Mouse (Mus musculus) liver, adult 2 months (tissue): ENCODE measurements around the gene Peak1. TPM values are rescaled to one million over a fixed set of nuclear protein-coding genes. Genes with fewer than 3 reads are reported as not detected.
"Not testable (repeated sequence)": the region's sequence is repeated elsewhere in the genome, so short reads cannot be mapped to it uniquely, and the experiment has no call there.

Source experiments
- DNase-seq: peaks from one replicate; pipeline ENCODE4 v3.0.0-alpha.2; 2011; ENCODE audit warnings: low read depth, low spot score; ENCODE audit errors: extremely low read depth
- H3K27ac ChIP-seq: fragments of 200-500 bp; replicated peaks from 2 replicates; pipeline ENCODE4 v1.5.1; 2012; ENCODE audit warnings: low read depth, mild to moderate bottlenecking, control low read depth, inconsistent platforms, low read length; ENCODE audit not compliant: insufficient read depth
- H3K27me3 ChIP-seq: fragments of 200-500 bp; 2 replicates; pipeline ENCODE4 v1.6.1; 2012; ENCODE audit warnings: mild to moderate bottlenecking, moderate library complexity, low read length, inconsistent platforms; ENCODE audit not compliant: control insufficient read depth, insufficient read depth
- H3K36me3 ChIP-seq: fragments of 200-500 bp; 2 replicates; pipeline ENCODE4 v1.6.1; 2012; ENCODE audit warnings: low read length, inconsistent platforms; ENCODE audit not compliant: control insufficient read depth, insufficient read depth
- H3K4me1 ChIP-seq: fragments of 200-500 bp; 2 replicates; pipeline ENCODE4 v1.6.1; 2011; ENCODE audit warnings: low read length; ENCODE audit not compliant: control insufficient read depth, insufficient read depth
- H3K4me3 ChIP-seq: fragments of 200-500 bp; 2 replicates; pipeline ENCODE4 v1.5.1; 2011; ENCODE audit warnings: low read depth, mild to moderate bottlenecking, control low read depth, low read length, moderate library complexity; ENCODE audit not compliant: insufficient read depth
- H3K79me2 ChIP-seq: fragments of 200-500 bp; 2 replicates; pipeline ENCODE4 v1.6.1; 2012; ENCODE audit warnings: inconsistent platforms, mild to moderate bottlenecking, low read length, moderate library complexity; ENCODE audit not compliant: control insufficient read depth, insufficient read depth
- H3K9ac ChIP-seq: fragments of 200-500 bp; 2 replicates; pipeline ENCODE4 v1.6.1; 2012; ENCODE audit warnings: low read depth, mild to moderate bottlenecking, control low read depth, inconsistent platforms, low read length
- CTCF ChIP-seq: fragments of 200-500 bp; IDR thresholded peaks from 2 replicates; pipeline ENCODE4 v1.5.1; 2011; ENCODE audit warnings: low read depth, low read length, control low read depth
- POLR2A ChIP-seq: fragments of 200-500 bp; IDR thresholded peaks from 2 replicates; pipeline ENCODE4 v1.6.1; 2011; ENCODE audit warnings: low read length, control low read depth; ENCODE audit not compliant: insufficient read depth; ENCODE audit errors: extremely low read depth
- WGBS: fragments of 180-500 bp; shearing (Covaris S2); methylation state at CpG from one replicate; pipeline ENCODE4 v1.1.7; 2018; 5-methylcytosine and 5-hydroxymethylcytosine counted together
- polyA plus RNA-seq: library from polyadenylated mRNA; depleted of rRNA; stranded (reverse); fragments of >200 nt; gene quantifications from 2 replicates; pipeline ENCODE4 v1.2.3, GENCODE M21; 2012
- total RNA-seq: library from RNA; depleted of rRNA; stranded (reverse); fragments of >200 nt; gene quantifications from 2 replicates; pipeline ENCODE4 v1.2.3, GENCODE M21; 2014

The Peak1 gene
- total and polyA plus RNA-seq, 2 experiments, result 2.8 to 10.7 TPM

DNA sequence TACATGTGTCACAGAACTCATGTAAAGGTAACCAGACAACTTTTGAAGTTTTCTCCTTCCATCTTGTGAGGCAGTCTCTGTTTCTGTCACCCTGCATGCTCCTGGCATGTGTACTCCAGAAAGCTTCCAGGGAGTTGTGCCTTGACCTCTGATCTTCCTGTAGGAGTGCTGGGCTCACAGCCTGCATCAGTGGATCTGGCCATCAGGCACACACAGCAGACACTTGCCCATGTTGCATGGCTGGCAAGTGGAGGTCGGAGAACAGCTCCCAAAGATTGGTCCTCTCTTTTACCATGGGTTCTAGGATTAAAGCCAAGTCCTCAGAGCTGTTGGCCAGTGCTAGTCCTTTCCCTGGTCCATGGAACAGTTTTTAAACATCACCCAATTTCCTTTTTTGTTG, 44.7 kb upstream of the Peak1 start:
- H3K9ac ChIP-seq, result no peak overlapping the region
- peaks cover 7% of the 10 kb centered on the region for H3K4me1 ChIP-seq
- peak; percentile 63 for DNase-seq
- no peaks in the 10 kb centered on the region for H3K27me3 ChIP-seq
- H3K27ac ChIP-seq, result peak overlapping the region; percentile 40
- peaks cover 3% of the 10 kb centered on the region; the same call in 1 of the 2 replicates for H3K79me2 ChIP-seq
- WGBS, result 14% methylated on average over 1 of the region's 1 CpGs
- no peak overlapping the region for H3K4me3 ChIP-seq
- TF ChIP-seq POLR2A (no peak), CTCF (0 out of 2 replicates have a peak, but pooled peaks have one; percentile 10)
- H3K36me3 ChIP-seq, result no peaks in the 10 kb centered on the region

DNA sequence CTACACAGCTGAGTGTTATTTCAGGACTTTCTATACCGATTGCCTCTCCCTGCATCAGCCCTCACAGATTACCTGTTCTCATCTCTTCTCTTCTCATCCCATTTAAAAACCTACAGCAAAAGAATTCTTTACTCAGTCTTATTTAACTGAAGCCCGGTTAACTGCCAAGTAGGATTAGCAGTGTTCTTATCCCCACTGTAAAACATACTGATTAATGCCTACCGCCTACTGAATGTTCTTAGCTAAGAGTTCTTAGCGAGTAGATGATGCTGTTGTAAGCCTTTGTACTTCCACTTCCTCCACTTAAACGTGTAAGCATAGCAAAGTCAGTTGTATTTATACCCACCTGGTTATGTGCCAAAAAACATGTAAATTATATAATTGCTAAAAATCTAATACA, 43.1 kb upstream of the Peak1 start:
- H3K79me2 ChIP-seq, result peaks cover 6% of the 10 kb centered on the region; the same call in 1 of the 2 replicates
- no peaks in the 10 kb centered on the region for H3K36me3 ChIP-seq
- H3K4me1 ChIP-seq, result peaks cover 13% of the 10 kb centered on the region
- H3K4me3 ChIP-seq, result no peak overlapping the region
- H3K9ac ChIP-seq, result no peak overlapping the region
- H3K27me3 ChIP-seq, result no peaks in the 10 kb centered on the region
- WGBS, result 84% methylated on average over 5 of the region's 5 CpGs
- no peak for TF ChIP-seq POLR2A
- no peak for TF ChIP-seq CTCF
- no peak for DNase-seq
- no peak overlapping the region for H3K27ac ChIP-seq

- Histone ChIP-seq H3K9ac (0 out of 2 replicates have a peak overlapping the region, but pooled peaks have one; percentile 17), H3K36me3 (no peaks in the 10 kb centered on the region), H3K4me1 (peaks cover 7% of the 10 kb centered on the region; the same call in 1 of the 2 replicates), H3K27ac (peak overlapping the region; percentile 66), H3K79me2 (peaks cover 6% of the 10 kb centered on the region; the same call in 1 of the 2 replicates), H3K27me3 (no peaks in the 10 kb centered on the region), H3K4me3 (no peak overlapping the region)
- DNase-seq, result peak; percentile 68
- no peak for TF ChIP-seq CTCF
- TF ChIP-seq POLR2A, result no peak
- WGBS, result 52% methylated on average over 3 of the region's 3 CpGs
Observed at GRCm38 (mm10) chr9:56456426-56456825, 38.6 kb upstream of the Peak1 start.

DNA sequence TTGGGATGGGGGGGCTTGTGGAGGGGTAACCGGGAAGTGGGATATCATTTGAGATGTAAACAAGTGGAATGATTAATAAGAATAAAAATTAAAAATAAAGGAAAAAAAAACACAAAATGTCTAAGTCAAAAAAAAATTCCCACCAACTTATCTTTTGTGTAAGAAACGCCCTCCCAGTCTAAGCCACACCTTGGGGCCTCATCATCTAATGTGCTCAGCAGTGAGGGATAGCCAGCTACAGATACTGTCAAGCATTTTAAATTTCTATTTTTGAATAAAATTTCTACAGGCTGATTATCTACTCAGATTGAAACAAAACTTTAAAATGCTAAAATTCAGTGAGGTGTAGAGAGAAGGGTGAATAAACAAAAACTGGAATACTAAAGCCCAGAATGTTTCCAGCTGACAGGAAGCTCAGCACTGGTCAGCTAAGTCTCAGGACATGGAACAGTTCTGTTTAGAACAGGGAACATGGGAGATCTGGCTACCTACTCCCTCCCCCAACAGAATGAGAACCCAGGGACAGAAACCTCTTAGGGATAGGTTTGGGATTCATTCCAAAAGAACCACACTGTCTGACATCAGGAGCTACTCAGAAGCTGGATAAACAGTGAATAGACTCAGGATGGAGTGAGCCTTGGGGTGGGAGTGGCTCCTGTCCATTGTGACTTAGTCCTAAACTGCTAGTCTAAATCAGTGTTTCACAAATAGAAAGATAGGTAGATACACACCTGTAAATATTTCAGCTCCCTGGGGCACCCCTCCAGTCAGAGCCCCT, 35.4 kb upstream of the Peak1 start:
- WGBS, result 95% methylated on average over 2 of the region's 2 CpGs
- TF ChIP-seq POLR2A (no peak), CTCF (no peak)
- no peak for DNase-seq
- Histone ChIP-seq H3K4me3 (no peak overlapping the region), H3K36me3 (no peaks in the 10 kb centered on the region), H3K9ac (no peak overlapping the region), H3K4me1 (peaks cover 7% of the 10 kb centered on the region; the same call in 1 of the 2 replicates), H3K79me2 (peaks cover 4% of the 10 kb centered on the region; the same call in 1 of the 2 replicates), H3K27ac (no peak overlapping the region), H3K27me3 (no peaks in the 10 kb centered on the region)

DNA sequence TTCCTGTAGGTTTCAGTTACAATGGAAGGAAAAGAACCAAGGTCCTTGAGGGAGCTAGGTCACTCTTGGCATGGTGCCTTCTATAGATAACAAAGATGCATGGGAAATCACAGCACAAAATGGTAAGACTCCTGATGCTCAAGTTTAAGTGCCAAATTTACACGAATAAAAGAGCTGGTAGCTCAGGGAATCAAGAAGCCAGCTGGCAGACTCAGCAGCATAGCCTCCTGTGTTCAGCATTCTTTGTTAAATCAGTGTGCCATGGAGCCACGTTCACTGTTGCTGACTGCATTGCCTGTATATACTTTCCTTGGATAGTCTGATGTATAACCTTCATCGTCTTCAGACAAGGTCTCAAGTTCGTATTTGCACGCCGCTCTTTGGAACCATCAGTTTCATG, 33.7 kb upstream of the Peak1 start:
- 88% methylated on average over 6 of the region's 6 CpGs for WGBS
- Histone ChIP-seq H3K27ac (no peak overlapping the region), H3K36me3 (no peaks in the 10 kb centered on the region), H3K4me1 (peaks cover 3% of the 10 kb centered on the region; the same call in 1 of the 2 replicates), H3K79me2 (peaks cover 2% of the 10 kb centered on the region; the same call in 1 of the 2 replicates), H3K9ac (no peak overlapping the region), H3K27me3 (no peaks in the 10 kb centered on the region), H3K4me3 (no peak overlapping the region)
- TF ChIP-seq POLR2A, result no peak
- TF ChIP-seq CTCF, result no peak
- no peak for DNase-seq

DNA sequence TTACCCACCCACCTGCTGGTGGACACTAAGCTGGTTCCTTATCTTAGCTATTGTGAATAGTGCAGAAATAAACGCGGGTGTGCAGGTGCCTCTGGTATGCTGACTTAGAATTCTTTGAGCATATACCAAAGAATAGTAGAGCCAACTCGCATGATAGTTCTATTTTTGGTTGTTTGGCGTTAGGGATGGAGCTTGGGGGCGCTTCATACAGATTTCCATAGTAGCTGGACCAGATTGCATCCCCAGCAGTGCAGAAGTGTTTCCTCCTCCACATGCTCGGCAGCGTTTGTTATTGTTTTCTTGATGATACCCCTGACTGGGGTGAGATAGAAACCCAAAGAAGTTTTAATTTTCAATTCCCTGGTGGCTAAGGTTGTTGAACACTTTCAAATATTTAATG, 21.8 kb upstream of the Peak1 start:
- H3K4me1 ChIP-seq, result no peaks in the 10 kb centered on the region
- TF ChIP-seq CTCF, result no peak
- no peak for TF ChIP-seq POLR2A
- no peak overlapping the region for H3K4me3 ChIP-seq
- peaks cover 3% of the 10 kb centered on the region; the same call in 1 of the 2 replicates for H3K79me2 ChIP-seq
- WGBS, result 82% methylated on average over 7 of the region's 7 CpGs
- H3K27ac ChIP-seq, result no peak overlapping the region
- no peak for DNase-seq
- H3K27me3 ChIP-seq, result no peaks in the 10 kb centered on the region
- H3K9ac ChIP-seq, result no peak overlapping the region
- H3K36me3 ChIP-seq, result no peaks in the 10 kb centered on the region

GRCm38 (mm10) chr9:56437300-56437892, 19.5 kb upstream of the Peak1 start:
- not testable (repeated sequence) for H3K9ac ChIP-seq, H3K79me2 ChIP-seq, H3K36me3 ChIP-seq, DNase-seq, H3K27ac ChIP-seq, H3K4me1 ChIP-seq, H3K4me3 ChIP-seq, H3K27me3 ChIP-seq
- 96% methylated on average over 29 of the region's 29 CpGs for WGBS
